Mouse (Mus musculus): ENCODE measurements at regions not wholly inside any gene's neighbourhood (a gene's known extent, or its start where the extent isn't known, plus 50 kb on each side); places are given as distances from the start of the nearest gene placed in this dataset.
A peak's percentile ranks its signal among the peaks of the same experiment; 100 is the strongest.

DNA sequence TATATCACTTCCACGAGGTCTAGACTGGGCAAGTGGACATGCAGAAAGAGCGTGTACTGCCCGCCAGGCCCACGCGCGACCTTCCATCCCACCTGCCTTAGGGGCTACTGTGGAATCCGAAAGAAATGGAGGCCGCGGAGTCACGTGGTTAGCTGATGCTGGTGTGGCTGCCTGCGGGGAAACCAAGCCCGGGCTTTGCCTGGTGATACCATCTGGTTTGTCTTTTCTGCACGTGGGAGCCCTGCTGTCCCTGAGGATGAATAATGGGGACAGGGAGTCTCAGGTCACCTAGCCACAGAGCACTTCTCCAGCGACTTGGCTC is 86.2 kb downstream of the 2410131K14Rik start:
- H3K27ac ChIP-seq (ENCODE audit: low read depth, low read length) = no peak overlapping the region; the same call in 1 of the 2 replicates

DNA sequence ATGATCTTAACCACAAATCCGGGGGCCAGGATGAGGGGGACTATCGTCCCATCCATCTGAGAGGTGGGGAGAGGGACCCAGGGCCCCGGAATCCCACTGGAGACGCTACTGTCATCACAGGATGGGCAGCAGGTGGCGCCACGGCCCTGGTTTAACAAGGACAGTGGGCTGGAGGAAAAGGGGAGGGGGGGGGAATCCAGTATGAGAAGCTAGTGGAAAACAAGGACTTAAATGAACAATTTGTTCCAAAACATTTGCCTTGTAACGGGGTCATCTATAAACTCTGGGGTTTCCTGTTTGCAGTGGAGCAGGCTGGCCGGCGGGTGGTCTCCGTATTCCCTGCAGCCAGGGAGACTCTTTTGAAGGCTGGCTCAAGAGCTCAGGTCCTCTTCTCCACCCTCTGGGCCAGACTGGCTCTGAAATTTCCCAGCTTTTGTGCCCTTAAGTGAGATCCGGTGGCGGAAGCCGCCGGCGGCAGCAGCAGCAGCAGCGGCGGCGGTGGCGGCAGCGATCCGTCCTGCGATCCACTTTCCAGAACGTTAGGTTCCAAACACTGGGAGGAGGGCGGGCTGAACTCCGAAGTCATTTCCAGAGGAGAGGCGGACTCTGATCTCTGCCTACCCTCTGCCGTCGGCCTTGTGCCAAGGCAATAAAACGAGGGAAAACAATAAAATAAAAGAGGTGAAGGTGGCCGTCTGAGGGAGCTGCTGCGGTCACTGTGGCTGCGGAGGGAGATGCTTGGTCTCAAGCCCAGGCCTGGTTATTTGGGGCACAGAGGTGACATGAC is 86.8 kb downstream of the 2410131K14Rik start:
- Histone ChIP-seq H3K27ac (ENCODE audit: low read depth, low read length) (peak overlapping the region; percentile 80), H3K27me3 (ENCODE audit: control insufficient read depth, insufficient read depth, low read length) (peaks cover 8% of the 10 kb centered on the region; the same call in 1 of the 2 replicates), H3K4me3 (ENCODE audit: low read length) (peak overlapping the region; percentile 36), H3K9me3 (ENCODE audit: control insufficient read depth, low read length) (no peaks in the 10 kb centered on the region), H3K9ac (ENCODE audit: low read depth, low read length) (peak overlapping the region; percentile 52), H3K36me3 (ENCODE audit: control insufficient read depth, insufficient read depth, low read length) (no peaks in the 10 kb centered on the region), H3K4me1 (ENCODE audit: control insufficient read depth, insufficient read depth, low read length) (peaks cover 12% of the 10 kb centered on the region), H3K4me2 (replicated peaks; ENCODE audit: low read depth, low read length) (peak overlapping the region; percentile 74)
- ATAC-seq (ENCODE audit: low FRiP score, low TSS enrichment) = peak; percentile 58
- under 1% methylated on average over 32 of the region's 32 CpGs for WGBS

More for the DNA sequence above, 86.2 kb downstream of the 2410131K14Rik start:
- 14% methylated on average over 14 of the region's 14 CpGs for WGBS
- no peaks in the 10 kb centered on the region for H3K36me3 ChIP-seq (ENCODE audit: control insufficient read depth, insufficient read depth, low read length)
- no peak overlapping the region; the same call in 1 of the 2 replicates for H3K9ac ChIP-seq (ENCODE audit: low read depth, low read length)
- H3K4me3 ChIP-seq (ENCODE audit: low read length) = peak overlapping the region; percentile 36; the same call in 1 of the 2 replicates
- H3K4me1 ChIP-seq (ENCODE audit: control insufficient read depth, insufficient read depth, low read length) = peaks cover 12% of the 10 kb centered on the region
- H3K27me3 ChIP-seq (ENCODE audit: control insufficient read depth, insufficient read depth, low read length) = peaks cover 8% of the 10 kb centered on the region; the same call in 1 of the 2 replicates
- peak overlapping the region; percentile 74 for H3K4me2 ChIP-seq (replicated peaks; ENCODE audit: low read depth, low read length)
- no peaks in the 10 kb centered on the region for H3K9me3 ChIP-seq (ENCODE audit: control insufficient read depth, low read length)
- ATAC-seq (ENCODE audit: low FRiP score, low TSS enrichment) = peak; percentile 22

DNA sequence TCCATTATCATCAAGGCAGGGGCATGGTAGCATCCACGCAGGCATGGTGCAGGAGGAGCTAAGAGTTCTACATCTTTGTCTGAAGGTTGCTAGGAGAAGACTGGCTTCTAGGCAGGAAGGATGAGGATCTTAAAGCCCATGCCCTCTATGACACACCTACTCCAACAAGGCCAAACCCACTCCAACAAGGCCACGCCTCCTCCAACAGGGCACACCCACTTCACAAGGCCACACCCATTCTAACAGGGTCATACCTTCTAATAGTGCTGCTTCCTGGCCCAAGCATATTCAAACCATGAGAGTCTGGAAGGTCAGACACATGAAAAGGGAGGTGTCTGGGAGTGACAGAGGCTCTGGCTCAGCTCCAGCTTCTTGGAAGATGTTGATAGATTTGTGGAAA is 89.0 kb downstream of the 2410131K14Rik start:
- Histone ChIP-seq H3K36me3 (ENCODE audit: control insufficient read depth, insufficient read depth, low read length) (no peaks in the 10 kb centered on the region), H3K4me1 (ENCODE audit: control insufficient read depth, insufficient read depth, low read length) (peaks cover 12% of the 10 kb centered on the region), H3K4me3 (ENCODE audit: low read length) (no peak overlapping the region), H3K27me3 (ENCODE audit: control insufficient read depth, insufficient read depth, low read length) (0 out of 2 replicates have a peak, but pooled peaks cover 4% of the 10 kb centered on the region), H3K9ac (ENCODE audit: low read depth, low read length) (no peak overlapping the region), H3K9me3 (ENCODE audit: control insufficient read depth, low read length) (no peaks in the 10 kb centered on the region), H3K27ac (ENCODE audit: low read depth, low read length) (no peak overlapping the region), H3K4me2 (replicated peaks; ENCODE audit: low read depth, low read length) (no peak overlapping the region)
- no peak for ATAC-seq (ENCODE audit: low FRiP score, low TSS enrichment)
- WGBS = 97% methylated on average over 2 of the region's 2 CpGs

DNA sequence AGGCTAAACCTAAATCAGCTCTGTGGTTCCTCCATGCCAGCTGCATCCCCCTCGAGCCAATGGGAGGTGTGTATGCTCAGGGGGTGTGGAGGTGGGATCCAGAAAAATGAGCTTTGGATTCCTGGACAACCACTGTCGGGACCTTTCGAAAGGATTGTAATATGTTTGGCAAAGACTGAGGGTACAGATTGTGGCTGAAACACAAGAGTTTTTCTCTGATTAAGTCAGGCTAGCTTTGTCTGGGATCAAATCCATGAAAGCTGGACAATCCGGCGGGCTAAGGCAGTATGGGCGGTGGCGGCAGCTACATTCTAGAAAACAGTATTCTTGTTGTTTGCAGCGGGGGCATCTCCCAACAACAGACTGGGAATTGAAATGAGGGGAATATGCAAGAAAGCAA is 93.2 kb downstream of the 2410131K14Rik start:
- Histone ChIP-seq H3K4me1 (ENCODE audit: control insufficient read depth, insufficient read depth, low read length) (0 out of 2 replicates have a peak, but pooled peaks cover 5% of the 10 kb centered on the region), H3K36me3 (ENCODE audit: control insufficient read depth, insufficient read depth, low read length) (no peaks in the 10 kb centered on the region), H3K27ac (ENCODE audit: low read depth, low read length) (no peak overlapping the region), H3K27me3 (ENCODE audit: control insufficient read depth, insufficient read depth, low read length) (no peaks in the 10 kb centered on the region), H3K9me3 (ENCODE audit: control insufficient read depth, low read length) (no peaks in the 10 kb centered on the region), H3K4me3 (ENCODE audit: low read length) (no peak overlapping the region), H3K4me2 (replicated peaks; ENCODE audit: low read depth, low read length) (no peak overlapping the region), H3K9ac (ENCODE audit: low read depth, low read length) (no peak overlapping the region)
- ATAC-seq (ENCODE audit: low FRiP score, low TSS enrichment) = no peak
- 93% methylated on average over 8 of the region's 8 CpGs for WGBS

DNA sequence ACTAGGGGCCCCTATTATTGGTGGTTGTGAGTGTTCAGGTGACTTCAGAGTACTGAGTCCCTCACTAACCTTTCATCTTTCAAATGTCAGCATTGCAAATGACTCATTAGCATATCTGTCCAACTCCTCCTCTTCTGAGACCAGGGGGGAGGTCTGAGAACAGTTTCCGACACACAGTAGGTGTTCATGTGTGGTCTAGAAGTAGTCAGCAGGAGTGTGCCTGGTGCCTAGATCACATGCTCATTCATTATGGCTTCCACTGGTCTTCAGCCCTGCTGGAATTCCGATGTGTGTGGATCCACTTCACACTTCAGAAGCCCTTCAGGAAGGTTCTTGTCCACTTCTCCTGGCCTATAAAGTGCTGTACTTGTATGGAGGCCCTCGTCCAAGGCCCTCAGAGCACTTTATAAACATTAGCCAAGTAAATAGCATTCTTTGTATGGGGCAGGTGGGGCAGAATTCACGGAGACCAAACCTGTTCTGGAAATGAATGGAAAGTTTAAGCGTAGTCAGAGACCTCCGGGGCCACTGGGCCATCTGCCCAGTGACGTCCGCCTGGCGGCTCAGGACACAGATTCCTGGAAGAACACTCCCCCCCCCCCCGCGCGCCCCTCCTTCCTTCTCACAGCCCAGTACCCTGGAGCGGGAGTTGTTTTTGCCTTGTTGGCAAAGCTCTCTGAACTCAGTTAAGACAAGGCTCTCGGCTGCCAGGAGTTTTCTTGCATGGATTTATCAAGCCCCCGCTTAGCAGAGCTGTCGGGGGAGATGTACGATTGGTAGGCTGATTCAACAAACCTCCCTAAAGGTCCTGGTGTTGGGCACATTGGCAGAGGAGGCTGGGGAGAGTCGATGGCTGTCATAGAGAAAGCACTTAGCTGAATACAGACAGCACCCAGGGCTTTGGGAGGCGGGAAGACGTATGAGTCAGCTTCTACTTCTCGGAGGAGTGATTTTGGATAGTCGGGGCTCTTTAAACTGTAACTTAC is 94.9 kb downstream of the 2410131K14Rik start:
- Histone ChIP-seq H3K36me3 (ENCODE audit: control insufficient read depth, insufficient read depth, low read length) (no peaks in the 10 kb centered on the region), H3K9me3 (ENCODE audit: control insufficient read depth, low read length) (no peaks in the 10 kb centered on the region), H3K4me1 (ENCODE audit: control insufficient read depth, insufficient read depth, low read length) (peaks cover 9% of the 10 kb centered on the region), H3K9ac (ENCODE audit: low read depth, low read length) (no peak overlapping the region), H3K27me3 (ENCODE audit: control insufficient read depth, insufficient read depth, low read length) (no peaks in the 10 kb centered on the region), H3K27ac (ENCODE audit: low read depth, low read length) (no peak overlapping the region), H3K4me3 (ENCODE audit: low read length) (no peak overlapping the region), H3K4me2 (replicated peaks; ENCODE audit: low read depth, low read length) (no peak overlapping the region)
- ATAC-seq (ENCODE audit: low FRiP score, low TSS enrichment) = no peak
- WGBS = 39% methylated on average over 22 of the region's 22 CpGs

DNA sequence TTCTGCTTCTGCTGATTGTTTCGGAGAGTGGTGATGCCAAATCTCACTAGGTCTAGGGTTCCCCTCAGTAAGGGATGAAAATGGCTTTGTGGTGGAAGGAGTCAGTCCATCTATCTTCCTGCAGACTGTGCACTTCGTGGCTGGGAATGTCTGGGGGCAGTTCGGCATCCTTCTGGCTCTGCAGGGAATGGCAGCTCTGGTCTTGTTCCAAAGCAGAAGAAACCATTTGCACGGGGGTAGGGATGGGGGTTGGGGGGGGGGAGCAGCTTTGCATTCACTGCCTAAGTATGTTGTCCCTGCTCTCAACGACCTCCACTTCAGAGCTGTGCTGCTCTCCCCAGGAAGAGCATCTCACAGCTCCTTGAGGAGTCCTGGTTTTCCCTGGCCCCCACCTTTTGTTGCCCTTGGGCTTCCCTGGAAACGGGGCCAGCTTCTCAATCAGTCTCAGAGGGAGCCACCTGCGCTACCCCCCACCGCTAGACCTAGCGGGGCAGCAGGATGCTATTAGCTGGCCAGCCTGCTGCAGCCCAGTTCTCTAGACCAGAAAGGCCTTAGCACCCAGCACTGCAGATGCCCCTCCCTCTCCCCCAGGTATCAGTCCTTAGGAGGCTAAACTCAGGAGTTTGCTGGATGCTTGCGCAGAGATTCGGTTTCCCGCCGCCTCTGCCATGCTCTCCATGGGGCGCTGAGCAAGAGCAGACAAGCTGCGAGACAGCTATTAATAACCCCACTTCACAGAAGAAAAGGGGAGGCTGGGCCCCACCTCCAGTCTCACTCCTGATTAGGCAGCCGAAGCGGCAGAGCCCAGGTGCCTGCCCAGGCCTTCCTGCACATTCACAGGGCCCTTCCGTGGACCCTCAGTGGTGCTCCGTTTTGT is 98.7 kb downstream of the 2410131K14Rik start:
- Histone ChIP-seq H3K27me3 (ENCODE audit: control insufficient read depth, insufficient read depth, low read length) (no peaks in the 10 kb centered on the region), H3K27ac (ENCODE audit: low read depth, low read length) (no peak overlapping the region), H3K9me3 (ENCODE audit: control insufficient read depth, low read length) (no peaks in the 10 kb centered on the region), H3K4me2 (replicated peaks; ENCODE audit: low read depth, low read length) (no peak overlapping the region), H3K9ac (ENCODE audit: low read depth, low read length) (no peak overlapping the region), H3K4me1 (ENCODE audit: control insufficient read depth, insufficient read depth, low read length) (peaks cover 9% of the 10 kb centered on the region), H3K36me3 (ENCODE audit: control insufficient read depth, insufficient read depth, low read length) (no peaks in the 10 kb centered on the region), H3K4me3 (ENCODE audit: low read length) (no peak overlapping the region)
- no peak for ATAC-seq (ENCODE audit: low FRiP score, low TSS enrichment)
- WGBS = 20% methylated on average over 19 of the region's 19 CpGs

DNA sequence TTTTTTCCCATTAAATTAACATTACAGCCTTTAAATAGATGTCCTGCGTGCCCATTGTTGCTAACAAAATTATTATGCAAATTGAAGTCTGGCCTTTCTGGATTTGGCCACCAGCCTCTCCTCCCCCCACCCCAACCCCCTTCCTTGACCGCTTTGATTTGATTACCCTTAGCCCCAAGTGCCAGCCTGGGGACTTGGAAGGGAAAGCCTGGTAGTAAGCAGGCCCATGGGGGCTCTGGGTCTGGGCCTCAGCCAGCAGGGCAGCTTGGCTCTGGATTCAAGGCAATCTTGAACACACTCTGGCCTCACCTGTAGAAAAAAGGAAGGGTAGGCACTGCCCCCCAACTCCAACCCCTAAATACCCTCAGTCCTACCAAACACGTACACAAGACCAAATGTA is 100.2 kb downstream of the 2410131K14Rik start:
- Histone ChIP-seq H3K4me1 (ENCODE audit: control insufficient read depth, insufficient read depth, low read length) (peaks cover 6% of the 10 kb centered on the region), H3K4me3 (ENCODE audit: low read length) (no peak overlapping the region), H3K27ac (ENCODE audit: low read depth, low read length) (no peak overlapping the region), H3K27me3 (ENCODE audit: control insufficient read depth, insufficient read depth, low read length) (no peaks in the 10 kb centered on the region), H3K9me3 (ENCODE audit: control insufficient read depth, low read length) (no peaks in the 10 kb centered on the region), H3K9ac (ENCODE audit: low read depth, low read length) (no peak overlapping the region), H3K36me3 (ENCODE audit: control insufficient read depth, insufficient read depth, low read length) (no peaks in the 10 kb centered on the region), H3K4me2 (replicated peaks; ENCODE audit: low read depth, low read length) (no peak overlapping the region)
- ATAC-seq (ENCODE audit: low FRiP score, low TSS enrichment) = no peak
- 91% methylated on average over 3 of the region's 3 CpGs for WGBS

DNA sequence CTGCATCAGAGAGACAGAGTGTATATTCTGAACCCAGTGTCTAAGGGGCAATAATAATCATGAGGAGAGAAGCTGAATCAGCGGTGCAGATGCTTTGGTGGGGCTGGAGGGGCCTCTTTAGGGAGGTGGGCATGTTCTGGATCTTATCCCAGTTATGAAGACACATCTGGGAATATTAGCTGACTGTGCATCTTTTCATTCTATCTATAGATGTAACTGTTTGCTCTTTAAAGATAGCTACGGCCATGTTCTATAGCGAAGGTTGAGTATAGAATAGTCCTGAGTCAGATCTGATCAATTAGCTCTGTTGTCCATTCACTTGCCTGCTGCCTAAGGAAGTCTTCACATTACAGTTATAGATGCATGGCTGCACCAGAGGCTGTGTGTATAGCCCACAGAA is 104.0 kb downstream of the 2410131K14Rik start:
- H3K4me1 ChIP-seq (ENCODE audit: control insufficient read depth, insufficient read depth, low read length) = peaks cover 6% of the 10 kb centered on the region
- no peaks in the 10 kb centered on the region for H3K27me3 ChIP-seq (ENCODE audit: control insufficient read depth, insufficient read depth, low read length)
- no peak overlapping the region for H3K4me3 ChIP-seq (ENCODE audit: low read length)
- no peak overlapping the region for H3K4me2 ChIP-seq (replicated peaks; ENCODE audit: low read depth, low read length)
- H3K9ac ChIP-seq (ENCODE audit: low read depth, low read length) = no peak overlapping the region
- ATAC-seq (ENCODE audit: low FRiP score, low TSS enrichment) = no peak
- no peaks in the 10 kb centered on the region for H3K9me3 ChIP-seq (ENCODE audit: control insufficient read depth, low read length)
- WGBS = 95% methylated on average over 3 of the region's 3 CpGs
- no peak overlapping the region for H3K27ac ChIP-seq (ENCODE audit: low read depth, low read length)
- no peaks in the 10 kb centered on the region for H3K36me3 ChIP-seq (ENCODE audit: control insufficient read depth, insufficient read depth, low read length)
